Mouse (Mus musculus): ENCODE results near the gene Hrh2. TPM values are rescaled to one million over a fixed set of nuclear protein-coding genes. Genes with fewer than 3 reads are reported as not detected.

Hrh2 gene
- polyA plus RNA-seq, 1 experiment from 2014 or later = not detected

GRCm38 (mm10) chr13:54199000-54199399 lies 7.1 kb downstream of the Hrh2 start:
- H3K27ac ChIP-seq (ENCODE audit: low read depth, low read length) = no peak overlapping the region
- H3K27me3 ChIP-seq (ENCODE audit: control insufficient read depth, insufficient read depth, low read length) = no peaks in the 10 kb centered on the region
- H3K9me3 ChIP-seq (ENCODE audit: control insufficient read depth, low read length) = no peaks in the 10 kb centered on the region
- H3K4me3 ChIP-seq (ENCODE audit: low read depth, low read length) = no peak overlapping the region
- no peak overlapping the region for H3K9ac ChIP-seq (ENCODE audit: low read length)
- H3K4me2 ChIP-seq (ENCODE audit: low read depth) = no peak overlapping the region
- 32% methylated on average over 9 of the region's 9 CpGs for WGBS
- no peak for ATAC-seq (ENCODE audit: insufficient read depth, low FRiP score, low TSS enrichment)
- H3K4me1 ChIP-seq (ENCODE audit: control insufficient read depth, insufficient read depth, low read length) = no peaks in the 10 kb centered on the region
- no peaks in the 10 kb centered on the region for H3K36me3 ChIP-seq (ENCODE audit: control insufficient read depth, insufficient read depth, low read length)
- DNase-seq (ENCODE audit: low spot score) = no peak

DNA sequence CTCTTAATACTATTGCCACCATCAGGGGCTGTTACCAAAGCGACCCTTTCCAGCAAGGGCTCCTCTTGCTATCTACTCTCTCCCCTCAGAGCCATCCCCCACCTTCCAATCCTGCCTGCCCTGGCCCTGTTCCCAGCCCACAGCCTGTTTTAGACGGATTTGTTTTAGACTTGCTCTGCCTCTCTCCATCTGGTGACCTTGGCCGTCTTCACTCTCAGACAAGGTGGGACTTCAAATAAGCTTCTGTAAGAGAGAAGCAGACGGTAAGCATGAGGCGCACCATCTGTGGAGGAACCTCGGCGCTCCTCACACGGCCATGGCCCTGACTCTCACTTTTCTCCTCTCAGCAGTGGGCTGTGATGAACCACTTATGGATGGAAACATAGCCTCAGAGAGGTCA lies 10.5 kb downstream of the Hrh2 start:
- Histone ChIP-seq H3K27ac (ENCODE audit: low read depth, low read length) (no peak overlapping the region), H3K4me3 (ENCODE audit: low read depth, low read length) (no peak overlapping the region), H3K4me2 (ENCODE audit: low read depth) (no peak overlapping the region), H3K36me3 (ENCODE audit: control insufficient read depth, insufficient read depth, low read length) (no peaks in the 10 kb centered on the region), H3K27me3 (ENCODE audit: control insufficient read depth, insufficient read depth, low read length) (no peaks in the 10 kb centered on the region), H3K4me1 (ENCODE audit: control insufficient read depth, insufficient read depth, low read length) (no peaks in the 10 kb centered on the region), H3K9me3 (ENCODE audit: control insufficient read depth, low read length) (no peaks in the 10 kb centered on the region), H3K9ac (ENCODE audit: low read length) (no peak overlapping the region)
- DNase-seq (ENCODE audit: low spot score) (no peak), ATAC-seq (ENCODE audit: insufficient read depth, low FRiP score, low TSS enrichment) (no peak)
- 86% methylated on average over 8 of the region's 8 CpGs for WGBS

DNA sequence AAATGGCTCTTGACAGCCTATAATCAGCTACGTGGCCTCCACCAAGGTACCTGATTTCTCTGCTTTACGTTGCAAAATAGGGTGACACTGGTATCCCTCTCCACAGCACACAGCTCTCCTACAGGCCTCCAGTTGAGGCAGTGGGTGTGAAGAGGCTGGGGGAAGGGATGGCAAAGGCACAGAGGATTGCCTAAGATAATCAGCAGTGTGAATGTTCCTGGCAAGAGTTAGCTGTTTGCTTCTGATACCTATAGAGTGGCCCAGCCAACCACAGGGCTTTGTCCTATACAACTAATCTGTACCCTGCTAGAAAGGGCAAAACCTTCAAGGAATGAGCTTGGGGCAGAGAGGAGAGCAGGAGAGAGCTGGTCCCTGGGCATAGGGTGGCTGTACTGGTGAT lies 11.5 kb downstream of the Hrh2 start:
- Histone ChIP-seq H3K4me3 (ENCODE audit: low read depth, low read length) (no peak overlapping the region), H3K9me3 (ENCODE audit: control insufficient read depth, low read length) (no peaks in the 10 kb centered on the region), H3K4me1 (ENCODE audit: control insufficient read depth, insufficient read depth, low read length) (no peaks in the 10 kb centered on the region), H3K27ac (ENCODE audit: low read depth, low read length) (no peak overlapping the region), H3K4me2 (ENCODE audit: low read depth) (no peak overlapping the region), H3K9ac (ENCODE audit: low read length) (no peak overlapping the region), H3K27me3 (ENCODE audit: control insufficient read depth, insufficient read depth, low read length) (no peaks in the 10 kb centered on the region), H3K36me3 (ENCODE audit: control insufficient read depth, insufficient read depth, low read length) (no peaks in the 10 kb centered on the region)
- no peak for ATAC-seq (ENCODE audit: insufficient read depth, low FRiP score, low TSS enrichment)
- no peak for DNase-seq (ENCODE audit: low spot score)
- 87% methylated on average over 2 of the region's 2 CpGs for WGBS

GRCm38 (mm10) chr13:54205195-54205594 lies 13.3 kb downstream of the Hrh2 start:
- no peaks in the 10 kb centered on the region for H3K4me1 ChIP-seq (ENCODE audit: control insufficient read depth, insufficient read depth, low read length)
- H3K27ac ChIP-seq (ENCODE audit: low read depth, low read length) = no peak overlapping the region
- 81% methylated on average over 7 of the region's 7 CpGs for WGBS
- no peak overlapping the region for H3K4me3 ChIP-seq (ENCODE audit: low read depth, low read length)
- no peak overlapping the region for H3K4me2 ChIP-seq (ENCODE audit: low read depth)
- no peaks in the 10 kb centered on the region for H3K27me3 ChIP-seq (ENCODE audit: control insufficient read depth, insufficient read depth, low read length)
- DNase-seq (ENCODE audit: low spot score) = no peak
- ATAC-seq (ENCODE audit: insufficient read depth, low FRiP score, low TSS enrichment) = no peak
- H3K36me3 ChIP-seq (ENCODE audit: control insufficient read depth, insufficient read depth, low read length) = no peaks in the 10 kb centered on the region
- H3K9me3 ChIP-seq (ENCODE audit: control insufficient read depth, low read length) = no peaks in the 10 kb centered on the region
- H3K9ac ChIP-seq (ENCODE audit: low read length) = no peak overlapping the region

- no peaks in the 10 kb centered on the region for H3K36me3 ChIP-seq (ENCODE audit: control insufficient read depth, insufficient read depth, low read length)
- no peak overlapping the region for H3K27ac ChIP-seq (ENCODE audit: low read depth, low read length)
- H3K4me3 ChIP-seq (ENCODE audit: low read depth, low read length) = no peak overlapping the region
- no peak for DNase-seq (ENCODE audit: low spot score)
- 73% methylated on average over 9 of the region's 9 CpGs for WGBS
- no peaks in the 10 kb centered on the region for H3K9me3 ChIP-seq (ENCODE audit: control insufficient read depth, low read length)
- H3K4me1 ChIP-seq (ENCODE audit: control insufficient read depth, insufficient read depth, low read length) = no peaks in the 10 kb centered on the region
- no peak for ATAC-seq (ENCODE audit: insufficient read depth, low FRiP score, low TSS enrichment)
- H3K9ac ChIP-seq (ENCODE audit: low read length) = no peak overlapping the region
- H3K4me2 ChIP-seq (ENCODE audit: low read depth) = no peak overlapping the region
- H3K27me3 ChIP-seq (ENCODE audit: control insufficient read depth, insufficient read depth, low read length) = no peaks in the 10 kb centered on the region
Observed at GRCm38 (mm10) chr13:54206140-54206753, 14.3 kb downstream of the Hrh2 start.

DNA sequence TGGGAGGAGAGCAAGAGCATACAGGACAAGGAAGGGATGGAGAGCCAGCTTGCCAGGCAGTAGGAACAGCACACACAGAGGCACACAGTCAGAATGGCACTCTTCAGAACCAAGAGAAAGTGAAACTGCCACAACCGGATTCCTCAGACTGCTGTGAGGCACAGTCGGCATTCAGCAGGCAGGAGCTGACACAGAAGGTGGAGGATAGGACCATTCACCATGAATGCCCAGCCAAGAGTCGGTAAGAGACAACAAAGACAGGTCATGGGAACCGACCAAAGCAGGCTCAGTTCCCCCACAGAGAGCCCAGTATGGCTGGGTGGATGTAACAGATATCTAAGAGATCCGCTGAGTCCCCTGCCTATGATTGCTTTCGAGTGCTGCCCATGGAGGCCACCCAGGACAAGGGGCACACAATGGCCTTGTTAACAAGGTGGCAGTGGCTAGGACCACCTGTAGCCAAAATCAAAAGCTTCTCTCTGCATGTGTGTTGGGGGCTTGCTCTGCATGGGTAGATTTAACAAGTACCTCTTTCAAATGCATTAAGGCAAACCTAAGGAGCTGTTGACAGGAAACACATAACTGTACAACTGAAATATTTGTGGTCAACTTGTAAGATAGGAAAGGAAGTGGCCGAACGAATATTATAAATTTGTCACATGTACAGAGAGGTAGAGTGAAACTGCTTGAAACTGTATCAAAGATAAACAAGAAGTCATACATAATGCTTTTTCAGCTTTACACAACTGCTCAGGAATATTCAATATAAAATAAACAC lies 17.7 kb downstream of the Hrh2 start:
- no peak for ATAC-seq (ENCODE audit: insufficient read depth, low FRiP score, low TSS enrichment)
- Histone ChIP-seq H3K9me3 (ENCODE audit: control insufficient read depth, low read length) (no peaks in the 10 kb centered on the region), H3K27ac (ENCODE audit: low read depth, low read length) (no peak overlapping the region), H3K4me3 (ENCODE audit: low read depth, low read length) (no peak overlapping the region), H3K4me2 (ENCODE audit: low read depth) (no peak overlapping the region), H3K27me3 (ENCODE audit: control insufficient read depth, insufficient read depth, low read length) (no peaks in the 10 kb centered on the region), H3K4me1 (ENCODE audit: control insufficient read depth, insufficient read depth, low read length) (peaks cover 8% of the 10 kb centered on the region; the same call in 1 of the 2 replicates), H3K9ac (ENCODE audit: low read length) (no peak overlapping the region), H3K36me3 (ENCODE audit: control insufficient read depth, insufficient read depth, low read length) (no peaks in the 10 kb centered on the region)
- DNase-seq (ENCODE audit: low spot score) = no peak
- 66% methylated on average over 8 of the region's 8 CpGs for WGBS

DNA sequence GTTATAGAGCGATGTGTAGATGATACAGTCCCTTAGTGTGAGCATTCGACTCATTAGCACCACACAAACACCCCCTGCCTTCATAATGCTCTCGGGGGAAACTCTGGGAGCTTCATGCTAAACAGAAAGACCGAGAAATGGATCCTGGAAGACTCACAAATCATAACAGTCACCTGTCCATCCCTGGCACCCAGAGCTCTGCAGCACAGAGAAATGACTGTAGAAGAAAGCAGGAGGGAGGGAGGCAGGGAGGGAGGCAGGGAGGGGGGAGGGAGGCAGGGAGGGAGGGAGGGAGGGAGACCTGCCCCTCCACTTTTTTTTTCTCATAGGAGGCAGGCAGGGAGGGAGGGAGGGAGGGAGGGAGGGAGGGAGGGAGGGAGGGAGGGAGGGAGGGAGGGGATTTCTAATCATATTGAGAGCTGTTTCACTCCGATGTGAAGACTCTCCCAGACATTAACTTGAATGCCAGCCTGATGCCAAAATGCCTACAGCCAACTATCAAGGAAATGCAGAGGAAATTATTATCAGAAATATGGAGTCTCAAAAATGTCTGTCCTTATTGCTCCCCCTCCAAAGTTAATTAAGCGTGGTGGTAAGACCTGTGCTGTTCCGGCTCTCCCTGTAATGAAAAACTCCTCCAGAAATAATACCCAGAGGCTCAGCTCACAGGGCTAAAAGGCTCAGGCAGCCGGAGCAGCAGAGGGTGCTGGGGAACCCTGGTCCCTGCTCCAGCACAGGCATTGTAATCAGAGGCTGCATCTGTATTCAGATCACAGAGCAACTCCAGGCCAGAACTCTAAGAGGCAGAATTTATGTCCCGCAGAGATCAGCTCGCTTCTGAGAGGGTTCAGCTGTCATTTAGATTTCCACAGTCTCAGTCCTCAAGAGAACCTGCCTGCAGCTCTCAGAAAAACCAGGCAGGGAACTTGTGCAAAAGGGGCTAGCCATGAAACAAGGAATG lies 19.9 kb downstream of the Hrh2 start:
- Histone ChIP-seq H3K27me3 (ENCODE audit: control insufficient read depth, insufficient read depth, low read length) (no peaks in the 10 kb centered on the region), H3K27ac (ENCODE audit: low read depth, low read length) (peak overlapping the region; percentile 67; the same call in 1 of the 2 replicates), H3K4me2 (ENCODE audit: low read depth) (no peak overlapping the region), H3K4me1 (ENCODE audit: control insufficient read depth, insufficient read depth, low read length) (peaks cover 11% of the 10 kb centered on the region; the same call in 1 of the 2 replicates), H3K4me3 (ENCODE audit: low read depth, low read length) (no peak overlapping the region), H3K9ac (ENCODE audit: low read length) (no peak overlapping the region), H3K9me3 (ENCODE audit: control insufficient read depth, low read length) (no peaks in the 10 kb centered on the region), H3K36me3 (ENCODE audit: control insufficient read depth, insufficient read depth, low read length) (no peaks in the 10 kb centered on the region)
- DNase-seq (ENCODE audit: low spot score) (peak; percentile 68), ATAC-seq (ENCODE audit: insufficient read depth, low FRiP score, low TSS enrichment) (peak; percentile 77)
- 38% methylated on average over 10 of the region's 10 CpGs for WGBS

DNA sequence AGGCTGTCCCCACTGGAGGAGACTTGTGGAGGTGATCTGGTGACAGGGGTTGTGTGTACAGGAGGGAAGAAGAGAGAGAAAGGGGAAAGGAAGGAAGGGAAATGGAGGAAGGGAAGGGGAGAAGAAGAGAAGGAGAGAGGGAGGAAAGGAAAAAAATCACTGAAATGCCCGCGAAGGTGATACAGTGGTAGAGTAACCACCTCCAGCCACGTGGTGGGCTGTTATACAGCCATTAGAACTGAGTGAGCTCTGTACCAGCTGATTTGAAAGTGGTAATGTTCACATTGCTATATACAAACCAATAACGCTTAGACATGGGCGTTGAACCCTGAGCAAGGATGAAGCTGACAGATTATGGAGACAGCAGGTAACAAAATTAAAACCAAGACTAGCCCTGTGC lies 20.6 kb downstream of the Hrh2 start:
- ATAC-seq (ENCODE audit: insufficient read depth, low FRiP score, low TSS enrichment) = no peak
- Histone ChIP-seq H3K27ac (ENCODE audit: low read depth, low read length) (peak overlapping the region; percentile 67; the same call in 1 of the 2 replicates), H3K4me3 (ENCODE audit: low read depth, low read length) (no peak overlapping the region), H3K9me3 (ENCODE audit: control insufficient read depth, low read length) (no peaks in the 10 kb centered on the region), H3K9ac (ENCODE audit: low read length) (no peak overlapping the region), H3K4me1 (ENCODE audit: control insufficient read depth, insufficient read depth, low read length) (peaks cover 11% of the 10 kb centered on the region; the same call in 1 of the 2 replicates), H3K27me3 (ENCODE audit: control insufficient read depth, insufficient read depth, low read length) (no peaks in the 10 kb centered on the region), H3K36me3 (ENCODE audit: control insufficient read depth, insufficient read depth, low read length) (no peaks in the 10 kb centered on the region), H3K4me2 (ENCODE audit: low read depth) (no peak overlapping the region)
- no peak for DNase-seq (ENCODE audit: low spot score)
- 67% methylated on average over 5 of the region's 5 CpGs for WGBS
